Mouse (Mus musculus) kidney, postnatal 14 days (tissue): ENCODE measurements at regions not wholly inside any gene's neighbourhood (a gene's known extent, or its start where the extent isn't known, plus 50 kb on each side); places are given as distances from the start of the nearest gene placed in this dataset.
A peak's percentile ranks its signal among the peaks of the same experiment; 100 is the strongest.

Experiments
- DNase-seq: peaks from one replicate; pipeline ENCODE4 v3.0.0; 2022; ENCODE audit warnings: mixed read lengths

DNA sequence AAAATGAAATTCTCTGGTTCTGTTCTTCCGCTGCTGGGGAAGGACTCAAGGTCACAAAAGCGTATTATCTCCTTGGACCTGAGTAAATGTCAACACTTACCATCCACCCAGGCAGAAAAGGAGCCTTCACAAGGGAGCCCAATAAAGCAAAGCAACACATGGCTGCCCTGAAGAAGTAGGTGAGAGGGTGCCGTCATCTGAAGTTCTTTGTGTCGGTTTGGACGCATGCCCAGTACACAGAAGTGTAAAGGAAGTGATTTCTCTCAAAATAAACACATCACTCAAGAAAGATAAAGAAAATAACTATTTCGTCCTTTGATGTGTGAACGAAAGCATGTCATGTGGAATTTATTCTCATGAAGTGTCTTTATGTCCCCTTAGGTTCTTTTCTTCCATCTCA, 559.0 kb upstream of the A1bg start:
- peak; percentile 10 for DNase-seq

DNA sequence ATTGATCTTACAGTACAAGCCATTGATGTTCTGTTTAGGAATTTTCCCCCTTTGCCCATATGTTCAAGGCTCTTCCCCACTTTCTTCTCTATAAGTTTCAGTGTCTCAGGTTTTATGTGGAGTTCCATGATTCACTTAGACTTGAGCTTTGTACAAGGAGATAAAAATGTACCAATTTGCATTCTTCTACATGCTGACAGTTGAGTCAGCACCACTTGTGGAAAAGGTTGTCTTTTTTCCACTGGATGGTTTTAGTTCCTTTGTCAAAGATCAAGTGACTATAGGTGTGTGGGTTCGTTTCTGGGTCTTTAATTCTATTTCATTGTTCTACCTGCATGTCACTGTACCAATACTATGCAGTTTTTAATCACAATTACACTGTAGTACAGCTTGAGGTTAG, 551.1 kb upstream of the A1bg start:
- DNase-seq = no peak

DNA sequence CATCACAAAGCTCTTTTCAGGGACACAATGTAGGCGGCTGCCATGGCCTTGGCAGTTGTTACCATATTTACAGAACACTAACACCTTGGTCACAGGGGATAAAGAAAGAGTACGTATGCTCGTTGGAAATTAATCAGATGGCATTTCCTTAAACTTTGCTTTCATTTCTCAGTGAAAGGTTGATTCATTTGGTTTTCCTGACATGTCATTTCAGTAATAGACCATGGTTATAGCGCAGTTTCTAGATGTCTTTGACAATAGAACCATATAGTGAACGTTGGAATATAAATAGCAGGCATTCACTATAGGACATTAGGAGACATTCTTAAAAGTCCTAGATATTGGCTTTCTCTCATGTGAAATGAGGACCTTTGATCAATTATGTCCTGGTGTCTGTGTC, 532.2 kb upstream of the A1bg start:
- no peak for DNase-seq

DNA sequence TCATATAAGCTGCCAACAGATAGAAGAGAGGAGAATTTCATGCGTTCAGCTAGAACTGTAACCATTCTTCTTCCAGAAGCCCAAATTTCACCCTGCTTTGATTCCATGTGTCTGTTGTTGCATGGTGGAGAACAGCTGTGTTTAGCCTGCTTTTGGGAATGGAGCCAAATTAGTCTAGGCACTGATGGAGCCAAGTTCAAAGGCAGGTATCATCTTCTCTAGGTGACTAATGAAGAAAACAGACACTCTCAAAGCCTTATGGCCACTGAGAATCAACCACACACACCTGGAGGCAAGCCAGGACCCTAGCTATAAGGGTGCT, 531.5 kb upstream of the A1bg start:
- DNase-seq = no peak

DNA sequence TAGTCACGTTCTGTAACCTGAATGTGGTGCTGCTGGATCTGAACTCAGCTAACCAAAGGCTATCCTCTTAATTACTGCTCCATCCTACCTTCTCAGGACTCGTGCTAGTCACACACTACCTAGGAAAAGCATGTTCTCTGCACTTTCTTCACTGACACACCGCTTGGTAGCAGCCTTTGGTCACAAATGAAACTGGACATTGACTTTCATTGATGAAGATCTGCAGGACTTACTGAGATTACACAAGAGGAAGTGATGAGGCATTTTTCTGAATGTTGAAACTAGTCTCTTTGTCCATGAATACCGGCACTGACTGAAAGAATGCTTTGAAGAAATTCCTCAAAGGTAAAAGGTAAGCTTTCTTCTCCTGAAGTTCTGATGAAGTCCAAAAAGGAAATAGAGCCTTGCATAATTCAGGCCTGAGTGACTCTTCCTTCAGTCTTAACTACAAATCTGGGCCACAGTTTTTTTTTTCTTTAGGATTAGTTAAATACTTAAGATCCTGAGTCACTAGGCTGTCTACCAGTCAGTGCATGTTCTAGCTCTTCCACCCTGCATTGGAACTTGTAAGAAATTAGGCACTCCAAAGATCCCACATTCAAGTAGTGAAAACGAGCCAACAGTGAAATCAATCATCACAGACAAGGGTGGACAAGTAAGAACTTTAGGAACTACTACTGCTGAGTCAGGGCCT, 531.0 kb upstream of the A1bg start:
- DNase-seq = no peak

DNA sequence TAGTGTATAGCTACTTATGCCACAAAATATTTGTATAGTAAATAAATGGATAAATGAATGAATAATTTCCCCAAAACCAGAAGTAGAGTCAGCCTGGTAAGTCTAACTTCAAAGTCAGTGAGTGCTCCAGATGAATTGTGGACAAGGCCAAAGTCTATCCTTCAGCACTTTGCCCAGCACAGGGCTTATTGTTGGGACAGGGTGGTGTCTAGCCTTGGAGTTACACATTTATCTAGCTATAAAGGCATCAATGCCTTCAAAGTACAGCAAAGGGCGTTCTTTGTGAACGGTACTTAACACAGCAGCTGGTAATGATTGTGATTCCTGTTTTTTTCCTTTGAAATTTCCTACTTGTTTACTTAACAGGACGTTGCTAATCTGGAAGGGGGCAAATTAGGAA, 527.4 kb upstream of the A1bg start:
- DNase-seq = peak; percentile 32

DNA sequence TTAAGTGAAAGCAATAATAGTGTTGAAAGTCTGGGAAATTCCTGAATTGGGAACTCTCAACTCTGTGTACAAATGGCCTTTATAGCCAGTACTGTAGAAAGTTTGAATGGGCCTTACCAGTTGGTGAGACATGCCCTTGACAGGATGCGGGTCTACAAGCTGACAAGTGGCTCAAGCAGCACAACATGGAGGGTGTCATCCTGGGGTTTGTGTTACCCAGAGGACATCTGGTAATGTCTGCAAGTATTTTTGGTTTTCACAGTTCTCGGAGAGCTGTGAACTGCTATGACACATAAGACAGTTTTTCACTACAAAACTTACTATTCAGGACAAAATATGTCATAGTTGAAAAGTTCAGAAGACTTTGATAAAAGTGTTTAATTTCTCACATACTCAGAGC, 525.7 kb upstream of the A1bg start:
- DNase-seq = no peak

DNA sequence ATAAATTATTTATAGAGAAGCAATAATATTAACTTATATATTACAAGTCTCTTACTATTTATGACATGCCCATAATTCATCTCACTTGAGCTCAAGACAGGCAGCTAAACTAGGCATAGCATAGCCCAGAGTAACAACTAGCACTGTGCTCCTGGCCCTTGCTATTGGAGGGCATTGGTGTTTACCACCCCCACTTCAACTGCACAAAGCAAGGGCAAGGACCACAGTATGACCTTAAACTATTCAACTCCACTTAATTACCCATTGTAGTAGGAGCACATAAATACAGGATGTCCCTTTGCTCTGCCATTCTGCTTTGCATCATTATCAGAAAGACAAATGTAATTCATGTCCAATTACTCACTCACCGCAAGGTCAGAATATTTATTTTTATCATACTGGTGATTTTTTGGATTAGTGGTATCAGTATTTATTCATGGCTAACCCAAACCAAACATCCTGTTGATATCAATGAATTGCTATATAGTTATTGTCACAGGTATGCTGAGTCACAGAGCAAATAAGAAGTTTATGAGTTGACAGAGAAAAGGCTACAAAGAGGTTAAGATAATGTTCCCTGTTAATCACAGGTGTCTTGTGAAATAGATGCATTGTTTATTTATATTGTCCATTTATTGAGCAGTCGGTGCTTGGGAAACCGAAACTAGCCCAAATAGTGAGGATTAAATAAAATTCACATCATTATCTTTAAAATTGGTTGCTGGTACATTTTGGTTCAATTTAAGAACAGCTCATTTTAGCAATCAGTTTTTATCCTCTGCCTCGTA, 523.4 kb upstream of the A1bg start:
- DNase-seq = no peak

DNA sequence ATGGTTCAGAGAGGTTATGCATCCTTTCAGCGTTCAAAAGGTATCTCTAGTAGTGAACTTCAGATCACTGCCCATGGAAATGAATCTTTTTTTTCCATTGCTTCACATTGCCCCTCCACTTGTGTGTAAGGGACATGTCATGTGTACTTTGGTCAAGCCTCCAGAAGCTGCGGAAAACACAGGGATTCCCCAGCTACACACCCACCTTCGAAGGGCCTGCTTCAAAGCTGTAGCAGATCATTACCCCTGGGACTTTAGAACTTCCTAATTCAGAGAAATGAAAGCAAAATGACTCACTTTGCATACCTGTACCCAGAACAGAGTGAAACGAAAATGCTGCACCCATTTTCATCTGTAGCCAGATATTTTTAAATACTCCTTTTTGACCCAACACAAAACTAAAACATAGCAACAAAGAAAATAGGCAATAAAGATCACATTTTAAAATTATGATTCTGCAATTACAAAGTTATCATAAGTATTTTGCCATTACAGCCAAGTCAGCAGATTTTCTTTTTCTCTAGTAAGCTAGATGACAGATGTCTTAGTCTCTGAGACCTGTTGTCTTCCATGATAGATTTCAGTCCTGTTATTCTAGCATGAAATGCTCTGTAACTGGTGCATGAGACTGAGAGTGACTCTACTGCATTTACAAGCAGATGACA, 519.1 kb upstream of the A1bg start:
- no peak for DNase-seq

DNA sequence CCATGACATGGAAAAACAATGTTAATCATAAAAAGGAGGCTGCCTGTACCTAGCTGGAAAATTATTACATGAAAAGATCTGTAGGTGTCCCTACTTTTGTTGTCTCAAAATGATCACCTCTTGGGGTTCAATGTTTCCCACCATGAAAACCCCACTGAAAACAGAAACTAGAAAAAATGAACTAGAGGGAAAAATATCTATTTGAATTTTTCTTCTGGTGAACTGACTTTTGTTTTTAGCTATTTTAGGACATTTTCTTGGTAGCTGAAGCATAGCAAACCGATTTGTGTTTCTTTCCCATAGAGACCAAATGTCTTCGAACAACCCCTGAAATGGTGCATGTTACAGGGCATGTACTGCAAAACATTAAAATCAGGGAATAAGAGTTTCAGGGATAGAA, 518.2 kb upstream of the A1bg start:
- no peak for DNase-seq

DNA sequence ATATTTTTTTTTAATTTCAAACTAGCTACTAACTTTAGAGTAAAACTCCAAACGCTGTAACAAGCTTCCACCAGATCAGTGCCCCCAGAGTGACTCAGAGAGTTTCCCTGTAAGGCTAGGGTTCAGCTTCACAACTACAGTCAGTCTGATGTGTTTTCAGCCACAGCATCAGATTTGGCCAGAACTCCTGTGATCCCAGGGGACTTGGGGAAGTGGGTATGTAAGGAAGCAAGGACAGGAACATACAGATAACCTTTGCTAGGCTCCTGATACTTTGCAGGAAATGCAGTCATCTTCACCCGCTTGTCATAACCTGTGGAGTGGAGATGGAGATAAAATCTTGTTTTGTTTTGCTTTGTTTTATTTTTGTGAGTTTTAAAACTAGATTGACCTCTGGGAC, 517.5 kb upstream of the A1bg start:
- peak; percentile 37 for DNase-seq

DNA sequence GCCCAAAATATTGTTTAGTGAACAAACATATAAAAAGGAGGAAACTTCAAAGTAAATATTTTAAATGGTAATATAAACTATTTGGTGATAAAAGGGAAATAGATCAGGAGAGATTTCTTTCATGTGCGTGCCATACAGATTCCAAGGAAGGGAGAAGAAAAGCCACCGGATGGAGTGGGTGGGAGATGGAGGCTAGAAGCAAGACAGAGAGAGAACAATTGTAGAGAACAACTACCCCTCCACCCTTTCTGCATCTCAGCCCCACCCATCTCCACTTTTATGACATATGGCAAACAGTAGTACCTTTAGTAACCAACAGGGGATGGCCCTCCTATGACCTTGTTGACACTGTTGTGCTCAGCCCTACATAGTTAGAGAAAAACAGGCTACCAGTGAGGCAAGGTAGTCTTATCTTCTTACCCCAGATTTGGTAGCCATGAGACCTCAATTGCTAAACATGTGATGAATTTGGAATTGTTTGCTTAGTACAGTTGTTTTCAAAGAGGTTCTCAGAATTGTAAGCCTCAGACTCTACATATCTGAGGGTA, 516.9 kb upstream of the A1bg start:
- no peak for DNase-seq

DNA sequence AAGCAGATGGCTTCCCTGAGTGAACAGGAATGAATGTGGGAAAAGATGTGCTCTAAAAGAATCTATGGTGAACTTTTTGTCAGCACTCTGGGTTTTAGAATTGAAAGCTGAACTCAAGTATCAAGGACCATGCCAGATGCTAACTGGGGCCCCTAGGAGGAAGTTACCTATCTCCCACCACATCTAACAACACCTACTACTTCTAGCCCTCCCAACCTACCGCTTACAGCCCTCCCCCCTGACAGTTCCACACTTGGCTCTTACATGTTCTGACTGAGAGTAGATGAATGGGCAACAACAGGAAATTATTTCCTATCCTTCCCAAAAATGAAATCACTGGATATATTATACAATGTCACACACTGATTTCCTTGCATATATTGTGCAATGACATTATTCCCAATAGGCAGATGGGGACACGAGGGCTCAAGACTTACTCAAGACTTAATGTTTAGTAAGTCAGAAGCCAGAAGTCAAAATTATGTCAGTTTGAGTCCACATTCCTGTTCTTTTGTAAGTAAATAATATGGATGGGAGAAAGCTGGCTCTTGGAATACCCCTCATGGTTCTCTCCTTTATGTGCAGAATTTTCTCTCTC, 506.1 kb upstream of the A1bg start:
- no peak for DNase-seq

DNA sequence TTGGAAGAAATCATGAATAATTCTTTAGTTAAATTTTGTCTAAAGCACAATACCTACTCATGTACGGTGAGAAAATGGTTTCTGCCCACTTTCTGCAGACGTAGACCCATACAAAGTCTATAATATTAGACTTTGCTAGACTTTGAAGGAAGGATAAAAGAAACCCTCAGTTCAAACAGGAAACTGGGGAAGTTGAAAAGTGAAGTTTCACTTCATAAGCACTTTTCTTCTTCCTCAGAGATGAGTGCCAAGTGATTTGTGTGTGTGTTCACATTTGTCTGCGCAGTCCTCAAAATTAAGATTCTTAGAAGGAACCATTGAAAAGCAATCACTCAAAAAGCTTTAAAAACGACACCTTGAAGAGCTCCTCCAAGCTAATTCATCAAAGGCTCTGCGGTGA, 500.2 kb upstream of the A1bg start:
- DNase-seq = no peak

DNA sequence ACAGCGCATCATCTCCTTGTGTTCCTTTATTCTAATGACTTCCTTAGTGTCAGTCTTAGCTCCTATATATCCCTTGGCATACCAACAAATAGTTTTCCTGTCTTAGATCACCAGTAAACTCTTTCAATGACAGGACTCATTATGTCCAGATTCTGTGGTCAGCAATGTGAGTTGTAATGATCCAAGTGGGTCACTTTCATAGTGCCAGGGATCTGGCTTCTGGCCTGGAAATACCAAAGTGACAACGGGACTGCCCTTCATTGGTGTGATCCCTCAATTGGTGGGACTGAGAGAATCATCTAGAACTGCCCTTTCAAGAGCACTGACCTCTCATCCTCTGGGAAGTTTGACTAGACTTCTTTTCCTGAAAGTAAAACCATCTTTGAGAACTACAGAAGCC, 494.7 kb upstream of the A1bg start:
- no peak for DNase-seq

DNA sequence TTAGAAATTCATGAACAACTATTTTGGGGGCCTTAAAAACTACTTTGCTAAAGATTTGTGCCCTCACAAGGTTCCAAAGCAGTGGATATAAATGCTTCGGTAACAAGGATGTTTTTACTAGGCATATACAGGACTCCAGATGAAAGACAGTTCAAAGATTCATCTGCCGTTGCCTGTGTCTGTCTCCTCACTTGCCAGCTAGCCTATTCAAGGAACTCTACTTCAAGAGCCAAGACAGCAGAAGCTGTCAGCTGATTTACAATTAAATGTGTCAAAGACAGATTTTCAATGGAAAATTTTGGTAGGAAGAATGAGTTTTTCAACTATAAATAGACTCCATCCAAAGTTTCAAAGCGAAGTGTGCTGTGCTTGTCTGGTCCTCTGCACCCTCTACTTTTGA, 494.0 kb upstream of the A1bg start:
- no peak for DNase-seq

DNA sequence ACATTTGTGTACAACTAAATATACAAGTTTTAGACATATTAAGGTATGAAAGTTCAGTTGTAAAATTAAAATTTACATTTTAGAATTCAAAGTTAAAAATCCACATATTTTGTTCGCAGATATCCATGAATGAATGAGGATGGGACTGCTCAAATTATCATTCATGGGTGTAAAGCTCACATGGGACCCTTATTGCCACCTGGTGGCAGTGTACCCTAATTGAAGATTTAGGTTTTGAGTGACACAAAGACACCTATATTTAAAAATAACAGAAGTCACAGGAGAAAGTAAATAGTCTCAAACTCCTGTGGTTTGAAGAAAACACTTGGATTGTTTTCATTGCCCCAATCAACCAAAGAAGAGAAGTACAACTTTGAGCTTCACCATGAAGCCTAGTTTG, 492.8 kb upstream of the A1bg start:
- DNase-seq = no peak

DNA sequence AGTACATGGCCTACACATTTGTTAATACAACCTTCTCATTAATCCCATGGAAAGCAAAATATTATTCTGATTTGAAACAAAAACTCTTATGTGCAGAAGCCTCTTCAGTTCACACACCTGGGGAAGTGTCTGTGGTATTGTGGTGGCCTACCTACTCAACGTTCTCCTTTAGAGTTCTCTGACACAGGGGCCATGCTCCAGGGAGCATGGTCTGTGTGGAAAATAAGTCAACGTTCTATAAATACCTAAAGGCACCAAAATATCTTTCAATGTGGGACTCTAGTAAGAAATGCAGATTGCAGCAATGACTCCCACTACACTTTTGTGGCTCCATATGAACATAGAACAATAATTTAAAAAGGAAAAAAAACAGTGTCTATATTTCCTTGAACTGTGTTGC, 489.0 kb upstream of the A1bg start:
- no peak for DNase-seq

DNA sequence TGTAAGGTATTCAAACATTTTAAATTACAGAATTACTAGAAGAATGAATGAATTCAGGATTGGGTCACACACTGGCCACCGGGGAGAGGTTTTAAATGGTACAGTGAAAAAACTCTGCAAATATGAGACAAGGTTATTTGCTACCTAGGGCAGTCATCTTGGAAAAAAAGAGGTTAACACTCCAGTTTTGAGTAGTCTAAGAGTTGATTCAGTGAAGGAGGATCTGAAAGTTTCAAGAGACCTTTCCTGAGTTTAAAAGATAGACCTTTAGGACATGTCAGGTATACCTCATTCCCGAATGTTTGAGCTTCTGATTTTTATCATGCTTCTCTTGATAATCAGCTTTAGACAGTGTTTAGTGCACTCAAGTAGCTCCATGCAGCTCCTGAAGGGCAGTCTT, 488.0 kb upstream of the A1bg start:
- DNase-seq = no peak

DNA sequence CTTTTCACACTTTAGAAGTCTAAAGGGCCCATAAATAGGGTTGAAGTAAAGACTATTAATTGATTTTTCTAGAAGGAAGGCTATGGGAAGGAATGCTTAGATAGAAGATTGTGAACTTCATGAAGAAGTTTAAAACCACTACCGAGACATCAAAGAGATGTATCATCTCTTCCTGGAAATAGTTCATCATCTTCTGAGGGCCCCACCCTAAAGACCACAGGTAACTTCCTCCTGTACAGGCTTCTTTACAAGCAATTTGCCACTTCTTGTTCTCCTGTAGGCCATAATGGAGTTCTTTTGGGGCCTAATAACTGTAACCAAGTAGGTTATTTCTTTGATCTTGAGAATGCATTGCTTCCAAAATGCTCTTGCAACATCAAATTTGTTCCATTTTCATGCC, 485.8 kb upstream of the A1bg start:
- no peak for DNase-seq

DNA sequence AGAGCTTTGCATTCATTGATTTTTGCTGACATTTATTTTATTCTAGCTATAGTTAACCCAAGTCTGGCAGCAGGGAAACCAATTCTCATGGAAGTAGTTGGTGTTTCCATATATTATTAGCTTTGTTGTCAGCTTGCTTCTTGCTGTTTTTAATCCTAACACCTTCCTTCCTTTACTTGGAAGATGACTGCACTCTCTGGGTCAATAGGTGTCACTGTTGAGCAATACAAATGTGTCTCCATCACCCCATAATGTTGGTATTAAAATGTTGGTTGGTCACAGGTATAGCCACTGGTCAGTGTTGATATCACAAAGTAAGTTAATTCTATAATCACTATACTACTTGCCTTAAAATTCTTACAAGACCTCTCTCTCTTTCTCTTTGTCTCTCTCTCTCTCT, 477.9 kb upstream of the A1bg start:
- DNase-seq = peak; percentile 21

DNA sequence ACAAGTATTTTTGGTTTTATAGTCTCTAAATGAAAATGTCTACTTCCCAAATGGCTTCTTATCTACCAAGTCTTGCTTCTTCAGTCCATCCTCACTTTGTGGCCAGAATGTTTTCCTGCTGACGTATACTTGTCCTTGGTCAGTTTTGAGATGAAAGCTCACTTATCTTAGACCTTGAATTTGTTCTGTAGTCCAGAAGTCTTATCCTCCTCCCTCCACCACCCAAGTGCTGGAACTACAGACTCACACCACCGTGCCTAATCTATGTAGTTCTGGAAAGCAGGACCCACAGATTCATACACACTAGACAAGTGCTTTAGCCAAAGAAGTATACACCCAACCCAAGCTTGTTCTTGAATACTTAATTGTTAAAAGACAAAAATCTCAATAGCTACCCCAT, 477.2 kb upstream of the A1bg start:
- DNase-seq = no peak

DNA sequence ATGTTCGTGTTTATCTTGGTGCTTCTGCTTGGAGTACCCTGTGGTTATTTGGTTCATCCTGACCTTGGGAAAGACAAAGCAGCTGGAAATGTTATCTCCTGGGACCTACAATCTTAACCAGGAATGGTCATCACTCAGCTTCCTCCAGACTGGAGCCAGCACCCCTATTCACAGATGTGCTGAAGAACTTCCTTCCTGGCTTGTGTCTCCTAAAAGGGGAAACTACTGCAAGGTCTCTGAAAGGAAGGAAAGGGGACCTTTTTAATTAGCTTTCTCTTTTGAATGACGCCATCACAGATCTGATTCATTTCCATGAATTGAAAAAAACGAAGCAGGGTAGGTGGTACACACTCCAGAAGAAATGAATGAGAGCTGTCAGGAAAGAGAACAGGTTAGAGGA, 476.0 kb upstream of the A1bg start:
- DNase-seq = peak; percentile 25

DNA sequence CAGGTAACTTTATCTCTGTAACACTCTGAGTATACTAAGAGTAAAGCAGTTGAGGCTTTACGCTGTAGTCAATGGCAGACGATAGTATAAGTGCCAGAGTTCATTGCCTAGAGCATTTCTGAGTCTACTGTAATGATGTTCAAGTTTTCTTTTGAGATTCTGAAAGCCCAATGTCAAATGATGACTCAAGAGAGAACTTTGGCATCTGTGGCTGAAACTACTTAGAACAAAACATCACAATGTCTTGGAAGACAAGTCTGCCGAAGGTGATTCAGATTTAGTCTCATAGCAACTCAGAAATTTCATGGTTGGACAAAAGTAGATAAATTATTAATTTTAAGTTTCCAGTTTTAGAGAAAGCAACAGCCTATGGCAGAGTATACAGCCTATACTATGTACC, 474.2 kb upstream of the A1bg start:
- no peak for DNase-seq
